Mouse (Mus musculus): ENCODE measurements around the gene Cd19. TPM values are rescaled to one million over a fixed set of nuclear protein-coding genes. Genes with fewer than 3 reads are reported as not detected.
A peak's percentile ranks its signal among the peaks of the same experiment; 100 is the strongest.
"Not testable (repeated sequence)": the region's sequence is repeated elsewhere in the genome, so short reads cannot be mapped to it uniquely, and the experiment has no call there.

The Cd19 gene
- total RNA-seq, 1 experiment from 2014 or later, result 49.1 TPM

DNA sequence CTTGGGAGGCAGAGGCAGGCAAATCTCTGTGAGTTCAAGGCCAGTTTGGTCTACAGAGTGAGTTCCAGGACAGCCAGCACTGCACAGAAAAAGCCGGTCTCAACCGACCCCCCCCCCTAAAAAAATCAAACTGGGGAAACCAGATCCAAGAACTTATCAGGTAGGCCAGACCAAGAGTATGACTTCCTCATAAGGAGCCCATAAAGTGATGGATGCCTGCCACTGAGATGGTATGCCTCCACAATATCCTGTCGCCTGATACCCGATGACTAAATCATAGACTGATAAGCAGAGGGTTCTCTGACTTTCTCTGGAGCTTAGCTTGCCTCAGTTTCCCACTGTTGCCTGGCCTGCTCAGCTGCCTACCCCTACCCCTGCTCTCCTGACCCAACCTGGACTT is 16.9 kb downstream of the Cd19 start:
- no peak for ATAC-seq (replicated peaks; ENCODE audit: insufficient number of reproducible peaks, low FRiP score, low TSS enrichment, poor library complexity, severe bottlenecking)

GRCm38 (mm10) chr7:126397221-126397620 is 17.5 kb downstream of the Cd19 start:
- no peak for ATAC-seq (replicated peaks; ENCODE audit: insufficient number of reproducible peaks, low FRiP score, low TSS enrichment, poor library complexity, severe bottlenecking)

- ATAC-seq (replicated peaks; ENCODE audit: insufficient number of reproducible peaks, low FRiP score, low TSS enrichment, poor library complexity, severe bottlenecking), result peak; percentile 99
Measured at GRCm38 (mm10) chr7:126396298-126397119, 18.2 kb downstream of the Cd19 start, which contains the start of gene Nfatc2ip. Gene Nfatc2ip, minus strand, starts transcription at chr7:126396737.

DNA sequence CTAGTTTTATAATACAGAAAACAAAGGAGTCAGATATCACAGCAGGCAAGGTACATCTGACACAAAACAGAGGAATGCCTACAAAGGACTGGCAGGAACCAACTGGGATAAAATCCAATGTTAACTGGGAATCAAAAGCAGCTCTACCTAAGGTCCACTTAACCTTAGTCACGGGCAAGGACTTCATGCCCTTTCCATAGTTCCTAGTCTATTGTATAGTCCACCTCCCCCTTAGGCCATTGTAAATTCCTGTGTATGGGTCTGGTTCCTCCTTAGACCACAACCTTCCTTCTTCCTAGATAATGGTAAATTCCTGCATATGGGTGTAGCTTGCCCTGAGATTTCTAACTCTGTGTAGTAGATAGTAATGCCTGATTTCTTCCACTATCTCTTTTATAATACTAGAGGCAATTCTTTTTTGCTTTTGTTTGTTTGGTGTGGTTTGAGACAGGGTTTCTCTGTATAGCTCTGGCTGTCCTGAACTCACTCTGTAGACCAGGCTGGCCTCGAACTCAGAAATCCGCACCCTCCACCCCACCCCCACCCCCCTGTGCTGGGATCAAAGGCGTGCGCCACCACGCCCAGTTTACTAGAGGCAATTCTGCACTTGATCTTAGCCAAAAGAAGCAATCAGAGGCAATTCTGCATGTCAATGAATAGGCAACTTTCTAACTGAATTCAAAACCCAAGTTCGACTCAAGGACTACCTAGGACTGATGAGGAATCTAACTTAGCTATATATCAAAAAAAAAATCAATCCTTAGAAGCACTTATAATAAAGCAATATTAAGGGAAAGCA is 22.4 kb downstream of the Cd19 start:
- ATAC-seq (replicated peaks; ENCODE audit: insufficient number of reproducible peaks, low FRiP score, low TSS enrichment, poor library complexity, severe bottlenecking), result not testable (repeated sequence)

- ATAC-seq (replicated peaks; ENCODE audit: insufficient number of reproducible peaks, low FRiP score, low TSS enrichment, poor library complexity, severe bottlenecking), result no peak
Measured at GRCm38 (mm10) chr7:126388185-126388584, 26.5 kb downstream of the Cd19 start.

GRCm38 (mm10) chr7:126383565-126383964 is 31.1 kb downstream of the Cd19 start:
- ATAC-seq (replicated peaks; ENCODE audit: insufficient number of reproducible peaks, low FRiP score, low TSS enrichment, poor library complexity, severe bottlenecking), result no peak

DNA sequence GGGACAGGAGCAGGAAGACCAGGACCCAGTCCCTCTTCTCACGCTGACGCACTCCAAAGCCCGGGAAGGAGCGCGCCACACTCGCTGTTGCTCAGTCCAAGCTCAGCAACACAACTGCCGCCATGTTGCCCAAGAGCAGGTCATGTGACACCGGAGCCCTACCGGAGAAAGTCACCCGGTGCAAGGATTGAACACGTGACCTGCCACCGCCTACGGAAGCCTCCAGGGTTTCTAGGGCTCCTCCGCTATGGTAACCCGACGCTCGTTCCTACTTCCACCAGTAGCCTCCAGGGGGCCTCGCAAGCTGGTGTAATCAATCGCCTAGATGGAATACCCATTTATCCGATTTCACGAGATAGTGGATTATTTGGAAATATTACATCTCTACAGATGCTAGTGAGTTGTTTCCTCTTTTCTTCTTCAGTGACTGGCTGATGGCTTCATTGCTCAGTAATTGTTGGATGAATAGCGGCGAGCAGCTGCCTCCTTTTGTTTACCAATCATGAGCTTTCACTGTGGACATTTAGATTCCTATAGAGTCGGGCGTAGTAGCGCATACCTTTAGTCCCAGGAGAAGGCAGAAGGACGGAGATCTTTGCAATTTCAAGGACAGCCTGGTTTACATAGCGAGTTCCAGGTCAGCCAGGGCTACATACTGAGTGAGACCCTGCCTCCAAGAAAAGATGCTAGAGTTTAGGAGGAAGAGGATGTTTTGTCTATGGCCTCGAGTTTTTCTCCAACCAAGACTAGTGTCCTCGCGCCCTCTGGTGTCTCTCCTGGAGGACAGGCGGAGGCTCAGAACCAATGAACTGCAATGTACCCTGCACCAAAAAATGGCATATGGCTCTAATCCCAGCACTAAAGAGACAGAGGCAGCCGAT is 37.2 kb downstream of the Cd19 start, which contains the start of gene Spns1:
Gene Spns1, minus strand, starts transcription at position 173 of the 881 bp plus-strand sequence.
- peak; percentile 96 for ATAC-seq (replicated peaks; ENCODE audit: insufficient number of reproducible peaks, low FRiP score, low TSS enrichment, poor library complexity, severe bottlenecking)

DNA sequence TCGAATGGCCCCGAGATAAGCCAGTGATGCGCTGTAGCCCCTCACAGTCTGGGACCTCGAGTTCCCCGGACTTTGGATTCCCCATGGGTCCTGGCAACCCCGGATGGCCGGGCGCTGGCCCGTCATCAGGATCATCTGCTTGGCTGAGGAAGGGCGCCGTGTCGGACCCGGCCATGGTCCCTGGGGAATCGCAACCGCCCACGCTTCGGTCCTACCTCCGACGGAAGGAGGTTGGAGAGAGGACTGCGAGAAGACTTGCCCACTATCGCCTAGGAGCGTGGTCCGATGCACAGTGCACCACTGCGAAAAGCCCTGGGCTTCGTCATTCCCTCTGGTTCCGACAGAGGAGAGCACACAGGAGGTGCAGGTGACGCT is 37.8 kb downstream of the Cd19 start:
- no peak for ATAC-seq (replicated peaks; ENCODE audit: insufficient number of reproducible peaks, low FRiP score, low TSS enrichment, poor library complexity, severe bottlenecking)

DNA sequence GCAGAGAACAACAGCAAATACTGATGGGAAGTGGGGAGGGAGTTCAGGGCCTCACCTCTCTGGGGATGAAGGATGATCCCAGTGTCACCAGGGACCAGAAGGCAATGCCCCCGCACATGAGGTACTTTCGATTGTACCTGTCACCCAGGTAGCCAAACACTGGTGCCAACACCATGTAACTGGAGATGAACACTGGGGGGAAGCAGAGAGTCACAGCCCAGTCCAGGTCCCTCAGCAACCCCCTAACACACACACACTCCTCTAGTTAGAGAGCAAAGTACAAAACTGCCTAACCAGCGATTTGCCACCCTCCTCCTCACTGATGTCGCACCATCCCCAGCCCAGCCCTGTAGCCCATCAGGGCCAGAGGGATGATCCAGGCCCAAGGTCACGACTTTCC is 39.7 kb downstream of the Cd19 start:
- no peak for ATAC-seq (replicated peaks; ENCODE audit: insufficient number of reproducible peaks, low FRiP score, low TSS enrichment, poor library complexity, severe bottlenecking)

GRCm38 (mm10) chr7:126374526-126374925 is 40.2 kb downstream of the Cd19 start:
- no peak for ATAC-seq (replicated peaks; ENCODE audit: insufficient number of reproducible peaks, low FRiP score, low TSS enrichment, poor library complexity, severe bottlenecking)

DNA sequence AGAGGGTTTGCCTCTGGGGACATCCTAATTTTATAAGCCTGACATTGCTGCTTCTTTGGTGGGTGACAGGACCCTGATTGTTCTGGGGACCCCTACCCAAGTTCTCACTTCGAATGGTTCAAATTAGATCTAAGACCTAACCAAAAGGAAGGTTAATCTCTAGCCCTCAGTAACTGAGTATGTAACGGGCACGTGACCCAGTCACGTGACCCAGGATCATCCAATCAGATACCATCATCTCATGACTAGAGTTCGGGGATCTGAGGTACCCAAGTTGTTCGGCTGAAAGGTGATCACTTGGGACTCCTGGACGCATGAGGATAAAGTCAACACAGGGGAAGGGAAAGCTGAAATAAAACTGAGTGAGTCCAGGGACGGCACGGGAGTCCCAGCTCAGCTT is 41.7 kb downstream of the Cd19 start:
- ATAC-seq (replicated peaks; ENCODE audit: insufficient number of reproducible peaks, low FRiP score, low TSS enrichment, poor library complexity, severe bottlenecking), result no peak

DNA sequence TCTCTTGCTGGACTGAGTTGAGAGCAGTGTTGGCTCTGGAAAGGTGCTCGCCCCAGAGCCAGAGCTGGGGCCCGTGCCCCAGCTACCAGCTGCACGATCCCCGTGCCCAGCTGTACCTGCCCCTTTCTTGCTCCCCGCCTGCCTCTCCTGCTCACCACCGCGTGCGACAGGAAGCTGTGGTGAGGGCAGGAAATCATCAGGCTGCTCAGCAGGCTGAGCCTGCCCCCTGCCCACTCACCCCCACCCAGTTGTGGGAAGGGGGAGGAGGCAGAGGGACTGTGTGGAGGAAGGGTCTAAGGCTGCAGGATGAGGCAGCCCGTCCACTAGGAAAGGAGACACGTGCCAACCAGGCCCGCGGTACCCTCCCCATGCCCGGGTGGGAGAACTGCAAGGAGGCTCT is 45.3 kb downstream of the Cd19 start, which contains the start of gene Lat:
Gene Lat, minus strand, starts transcription at position 178 of the 400 bp plus-strand sequence.
- no peak for ATAC-seq (replicated peaks; ENCODE audit: insufficient number of reproducible peaks, low FRiP score, low TSS enrichment, poor library complexity, severe bottlenecking)

DNA sequence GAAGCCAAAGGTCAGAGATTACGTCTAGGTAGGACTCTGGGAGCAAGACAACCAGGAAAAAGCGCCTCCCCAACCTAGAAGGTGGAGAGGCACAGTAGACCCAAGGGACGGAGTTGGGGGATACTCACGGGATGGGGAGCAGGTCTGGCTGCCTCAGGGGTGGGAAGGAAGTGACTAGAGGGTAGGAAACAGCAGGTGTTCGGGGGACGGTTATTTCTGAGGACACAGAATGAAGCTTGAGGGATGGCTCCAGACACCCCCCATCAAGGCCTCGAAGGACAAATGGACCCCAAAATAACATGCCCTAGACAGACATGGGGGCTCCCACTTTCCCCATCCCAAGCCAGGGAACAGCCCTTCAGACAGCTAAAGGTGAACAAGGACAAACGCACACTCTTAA is 46.3 kb downstream of the Cd19 start:
- no peak for ATAC-seq (replicated peaks; ENCODE audit: insufficient number of reproducible peaks, low FRiP score, low TSS enrichment, poor library complexity, severe bottlenecking)

DNA sequence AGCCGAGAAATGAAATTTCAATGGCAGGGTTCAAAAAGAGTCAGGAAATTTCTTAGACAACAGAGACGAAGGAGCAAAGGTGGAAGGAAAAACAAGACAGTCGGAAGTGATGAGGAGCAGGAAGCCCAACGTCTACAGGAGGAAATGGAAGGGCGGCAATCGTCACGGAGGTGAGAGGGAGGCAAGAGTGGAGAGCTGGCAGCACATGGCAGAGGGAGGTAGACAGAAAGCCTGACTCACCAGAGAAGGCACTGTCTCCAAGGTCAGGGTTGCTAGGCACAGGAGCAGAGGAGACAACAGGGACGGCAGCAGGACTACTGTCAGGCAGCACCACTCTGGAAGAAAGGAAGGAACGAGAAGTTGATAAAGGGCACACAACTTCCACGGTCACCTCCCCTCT is 47.1 kb downstream of the Cd19 start:
- no peak for ATAC-seq (replicated peaks; ENCODE audit: insufficient number of reproducible peaks, low FRiP score, low TSS enrichment, poor library complexity, severe bottlenecking)

- no peak for ATAC-seq (replicated peaks; ENCODE audit: insufficient number of reproducible peaks, low FRiP score, low TSS enrichment, poor library complexity, severe bottlenecking)
Measured at GRCm38 (mm10) chr7:126363038-126363437, 51.7 kb downstream of the Cd19 start.

DNA sequence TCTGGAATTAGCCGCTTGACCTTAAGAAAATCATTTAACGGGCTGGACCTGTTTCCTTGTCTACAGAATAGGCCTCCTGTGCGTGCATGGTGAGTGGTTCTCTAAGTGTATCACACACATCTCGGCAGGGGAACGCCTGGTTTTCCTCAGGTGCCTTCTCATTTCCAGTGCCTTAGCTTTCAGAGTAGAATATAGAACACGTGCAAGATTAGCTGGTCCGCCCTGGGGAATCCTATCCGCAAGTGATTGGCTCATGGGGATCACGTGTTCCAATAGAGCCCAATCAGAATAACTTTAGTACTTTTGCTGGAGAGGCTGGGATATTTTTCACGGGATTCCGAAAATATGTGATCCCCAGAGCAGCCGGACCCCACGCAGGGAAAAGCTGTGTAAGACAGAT is 55.6 kb downstream of the Cd19 start:
- no peak for ATAC-seq (replicated peaks; ENCODE audit: insufficient number of reproducible peaks, low FRiP score, low TSS enrichment, poor library complexity, severe bottlenecking)

Measured in monocyte, adult 5-6 weeks (primary cell).